Mouse (Mus musculus): ENCODE measurements around the gene Insig2. TPM values are rescaled to one million over a fixed set of nuclear protein-coding genes. Genes with fewer than 3 reads are reported as not detected.

Insig2 gene
- total RNA-seq (2023), result 15.9 to 33.8 TPM (median 20.8 TPM) in 4 replicates

GRCm38 (mm10) chr1:121332485-121332884 is at the start of gene Insig2:
TSS of gene Insig2 (minus strand) at chr1:121332589.

Other genes starting within 250 kb of the Insig2 start
- gene Ccdc93, start 98.5 kb upstream of the Insig2 start, total RNA-seq (2023), result 34.5 to 39.6 TPM (median 37.0 TPM) in 4 replicates
- not detected in 4 replicates for gene Htr5b, start 195.9 kb upstream of the Insig2 start, total RNA-seq (2023)
- gene Ddx18, start 235.4 kb upstream of the Insig2 start, total RNA-seq (2023), result 70.5 to 101 TPM (median 82.4 TPM) in 4 replicates

Data from B cell, adult 62 days (primary cell).